Mouse (Mus musculus) ES-E14 (cell line): Measurements from ENCODE around the gene Cmah.

ENCODE experiments used
- CHD2 ChIP-seq: IDR thresholded peaks from 2 replicates; pipeline ENCODE4 v1.6.1; 2014; ENCODE audit warnings: mild to moderate bottlenecking, low read depth, low read length, inconsistent platforms
- HCFC1 ChIP-seq: IDR thresholded peaks from 2 replicates; pipeline ENCODE4 v1.6.1; 2012; ENCODE audit warnings: low read length, inconsistent platforms, borderline replicate concordance; ENCODE audit not compliant: insufficient read depth
- MAFK ChIP-seq: IDR thresholded peaks from 2 replicates; pipeline ENCODE4 v1.6.1; 2014; ENCODE audit warnings: mild to moderate bottlenecking, low read depth, low read length, inconsistent platforms; ENCODE audit not compliant: insufficient read depth
- ZC3H11A ChIP-seq: IDR thresholded peaks from 2 replicates; pipeline ENCODE4 v1.6.1; 2012; ENCODE audit warnings: low read depth, mild to moderate bottlenecking, inconsistent platforms, low read length, borderline replicate concordance
- ZNF384 ChIP-seq: IDR thresholded peaks from 2 replicates; pipeline ENCODE4 v1.6.1; 2012; ENCODE audit warnings: low read depth, low read length, inconsistent platforms

DNA sequence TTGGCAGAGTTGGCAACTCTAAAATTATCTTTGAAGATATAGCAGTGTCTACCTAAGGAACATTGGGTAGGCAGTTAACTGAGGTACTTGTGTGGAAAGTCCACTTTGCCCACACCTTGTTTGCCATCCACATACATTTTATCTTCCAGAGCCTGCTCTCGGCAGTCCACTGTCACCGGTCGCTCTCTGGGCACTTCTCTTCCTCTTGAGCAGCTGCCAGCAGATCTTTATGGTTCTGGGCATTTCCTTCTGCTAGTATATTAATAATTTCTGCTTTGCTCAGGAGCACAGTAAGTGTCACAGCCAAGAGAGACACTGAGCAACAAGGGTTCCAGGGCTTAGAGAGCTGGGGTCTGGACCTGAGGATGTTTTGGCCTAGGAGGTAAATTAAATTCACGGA lies 68.6 kb downstream of the Cmah start:
- TF ChIP-seq MAFK (no peak), ZNF384 (no peak), CHD2 (no peak), HCFC1 (no peak), ZC3H11A (no peak)
